Mouse (Mus musculus) ES-Bruce4 (cell line): ENCODE measurements around the gene Immp2l. TPM values are rescaled to one million over a fixed set of nuclear protein-coding genes. Genes with fewer than 3 reads are reported as not detected.

Source experiments
- H3K27ac ChIP-seq: 2 replicates; pipeline ENCODE4 v1.5.1; 2012; ENCODE audit warnings: low read length, inconsistent platforms; ENCODE audit not compliant: insufficient read depth
- H3K27me3 ChIP-seq: 2 replicates; pipeline ENCODE4 v1.6.1; 2012; ENCODE audit warnings: mild to moderate bottlenecking, low read length, inconsistent platforms; ENCODE audit not compliant: control insufficient read depth, poor library complexity, insufficient read depth, severe bottlenecking
- H3K36me3 ChIP-seq: 2 replicates; pipeline ENCODE4 v1.6.1; 2012; ENCODE audit warnings: inconsistent platforms, mild to moderate bottlenecking, low read length, moderate library complexity; ENCODE audit not compliant: control insufficient read depth, poor library complexity, insufficient read depth, severe bottlenecking
- H3K4me1 ChIP-seq: one replicate; pipeline ENCODE4 v1.8.1; 2011; ENCODE audit warnings: low read length; ENCODE audit not compliant: control insufficient read depth, insufficient read depth
- H3K4me3 ChIP-seq: 2 replicates; pipeline ENCODE4 v1.5.1; 2011; ENCODE audit warnings: low read depth, mild to moderate bottlenecking, low read length
- H3K9ac ChIP-seq: 2 replicates; pipeline ENCODE4 v1.6.1; 2012; ENCODE audit warnings: low read depth, mild to moderate bottlenecking, inconsistent platforms; ENCODE audit not compliant: poor library complexity, severe bottlenecking
- H3K9me3 ChIP-seq: replicated peaks from 2 replicates; pipeline ENCODE4 v1.6.1; 2012; ENCODE audit warnings: mild to moderate bottlenecking, low read length, inconsistent platforms; ENCODE audit not compliant: control insufficient read depth, poor library complexity, insufficient read depth, severe bottlenecking
- CTCF ChIP-seq: IDR thresholded peaks from one replicate; pipeline ENCODE4 v1.8.1; 2011; ENCODE audit warnings: low read depth, low read length
- EP300 ChIP-seq: IDR thresholded peaks from 2 replicates; pipeline ENCODE4 v1.6.1; 2011; ENCODE audit warnings: low read depth, low read length; ENCODE audit not compliant: insufficient read depth
- POLR2A ChIP-seq: IDR thresholded peaks from one replicate; pipeline ENCODE4 v1.8.1; 2011; ENCODE audit warnings: low read length; ENCODE audit not compliant: insufficient read depth
- polyA plus RNA-seq: library from polyadenylated mRNA; stranded (reverse); fragments of >200 nt; gene quantifications from 2 replicates; pipeline ENCODE4 v1.2.4, GENCODE M21; 2011; ENCODE audit warnings: low read depth; ENCODE audit not compliant: missing spikeins, insufficient read depth, insufficient read length

Gene Immp2l
- polyA plus RNA-seq, 1 experiment: 15.5 TPM

- TF ChIP-seq CTCF: no peak
These were observed 412.5 kb downstream of the Immp2l start for GRCm38 (mm10) chr12:41436206-41436985.

GRCm38 (mm10) chr12:41438446-41438845 lies 414.6 kb downstream of the Immp2l start:
- H3K9me3 ChIP-seq: no peaks in the 10 kb centered on the region
- TF ChIP-seq CTCF (no peak), POLR2A (no peak), EP300 (no peak)
- no peaks in the 10 kb centered on the region for H3K4me1 ChIP-seq
- H3K36me3 ChIP-seq: no peaks in the 10 kb centered on the region
- H3K27ac ChIP-seq: no peak overlapping the region
- H3K4me3 ChIP-seq: no peak overlapping the region
- no peaks in the 10 kb centered on the region for H3K27me3 ChIP-seq
- H3K9ac ChIP-seq: no peak overlapping the region

More at GRCm38 (mm10) chr12:41436206-41436985, 412.5 kb downstream of the Immp2l start:
- Histone ChIP-seq H3K9me3 (no peaks in the 10 kb centered on the region), H3K4me1 (no peaks in the 10 kb centered on the region), H3K27ac (no peak overlapping the region), H3K27me3 (no peaks in the 10 kb centered on the region), H3K9ac (no peak overlapping the region), H3K36me3 (no peaks in the 10 kb centered on the region), H3K4me3 (no peak overlapping the region)

- H3K9me3 ChIP-seq: no peaks in the 10 kb centered on the region
- no peak for TF ChIP-seq POLR2A
- no peak for TF ChIP-seq EP300
- no peak for TF ChIP-seq CTCF
- no peaks in the 10 kb centered on the region for H3K27me3 ChIP-seq
- no peak overlapping the region for H3K4me3 ChIP-seq
- H3K36me3 ChIP-seq: no peaks in the 10 kb centered on the region
- H3K9ac ChIP-seq: no peak overlapping the region
- no peak overlapping the region for H3K27ac ChIP-seq
- no peaks in the 10 kb centered on the region for H3K4me1 ChIP-seq
These were observed 444.6 kb downstream of the Immp2l start for GRCm38 (mm10) chr12:41468374-41468991.

GRCm38 (mm10) chr12:41469096-41469801 lies 445.4 kb downstream of the Immp2l start:
- H3K4me3 ChIP-seq: no peak overlapping the region
- H3K9ac ChIP-seq: no peak overlapping the region
- H3K9me3 ChIP-seq: no peaks in the 10 kb centered on the region
- no peaks in the 10 kb centered on the region for H3K27me3 ChIP-seq
- H3K4me1 ChIP-seq: no peaks in the 10 kb centered on the region
- no peaks in the 10 kb centered on the region for H3K36me3 ChIP-seq
- no peak overlapping the region for H3K27ac ChIP-seq
- TF ChIP-seq CTCF (no peak), EP300 (no peak), POLR2A (no peak)

GRCm38 (mm10) chr12:41481486-41481885 lies 457.6 kb downstream of the Immp2l start:
- no peak overlapping the region for H3K4me3 ChIP-seq
- H3K27me3 ChIP-seq: no peaks in the 10 kb centered on the region; the same call in 1 of the 2 replicates
- no peaks in the 10 kb centered on the region for H3K36me3 ChIP-seq
- H3K9ac ChIP-seq: no peak overlapping the region
- no peaks in the 10 kb centered on the region for H3K9me3 ChIP-seq
- no peaks in the 10 kb centered on the region for H3K4me1 ChIP-seq
- TF ChIP-seq CTCF (no peak), EP300 (no peak), POLR2A (no peak)
- H3K27ac ChIP-seq: no peak overlapping the region

GRCm38 (mm10) chr12:41483091-41483592 lies 459.3 kb downstream of the Immp2l start:
- Histone ChIP-seq H3K4me1 (no peaks in the 10 kb centered on the region), H3K9me3 (no peaks in the 10 kb centered on the region), H3K4me3 (no peak overlapping the region), H3K27me3 (no peaks in the 10 kb centered on the region; the same call in 1 of the 2 replicates), H3K9ac (no peak overlapping the region), H3K27ac (no peak overlapping the region), H3K36me3 (no peaks in the 10 kb centered on the region)
- TF ChIP-seq POLR2A (no peak), EP300 (no peak), CTCF (no peak)
